ENCODE assay signal across 8 mouse cellular contexts in genomic region chr12:111712476-111712875, GRCm38 (mm10). TPM values are rescaled to one million over a fixed set of nuclear protein-coding genes. Genes with fewer than 3 reads are reported as not detected.
A peak's percentile ranks its signal among the peaks of the same experiment; 100 is the strongest.
DNase-seq lines count a peak whose midpoint lies in the region; ATAC-seq lines count a peak whose summit lies in the region.

No protein-coding gene starts in this region.

- peak overlapping the region; percentile 100 for H3K4me3 ChIP-seq in lung, embryonic 16.5 days (ENCODE audit: low read length)
- peak overlapping the region; percentile 99 for H3K4me3 ChIP-seq in hindbrain, embryonic 10.5 days
- peak overlapping the region; percentile 89 for H3K4me3 ChIP-seq in liver, embryonic 16.5 days (ENCODE audit: low read depth, low read length)

- H3K9me3 ChIP-seq in lung, embryonic 16.5 days (ENCODE audit: control insufficient read depth, low read length) = no peaks in the 10 kb centered on the region
- H3K9me3 ChIP-seq in hindbrain, embryonic 10.5 days = 0 out of 2 replicates have a peak, but pooled peaks cover 3% of the 10 kb centered on the region
- H3K9me3 ChIP-seq in liver, embryonic 16.5 days (replicated peaks; ENCODE audit: control insufficient read depth, low read length) = no peaks in the 10 kb centered on the region

- H3K36me3 ChIP-seq in lung, embryonic 16.5 days (ENCODE audit: control insufficient read depth, insufficient read depth, low read length) = peaks cover 26% of the 10 kb centered on the region
- H3K36me3 ChIP-seq in hindbrain, embryonic 10.5 days = peaks cover 61% of the 10 kb centered on the region
- H3K36me3 ChIP-seq in liver, embryonic 16.5 days (ENCODE audit: control insufficient read depth, insufficient read depth) = peaks cover 23% of the 10 kb centered on the region

- H3K27ac ChIP-seq in lung, embryonic 16.5 days (ENCODE audit: low read length) = peak overlapping the region; percentile 63
- H3K27ac ChIP-seq in hindbrain, embryonic 10.5 days = peak overlapping the region; percentile 96
- peak overlapping the region; percentile 60 for H3K27ac ChIP-seq in liver, embryonic 16.5 days (ENCODE audit: low read length)

- DNase-seq in lung, adult 18-20 months = no peak
- peak; percentile 37 for DNase-seq in c-Kit-positive CD71-positive TER-119-positive erythroid progenitor cells, embryonic 14.5 days (ENCODE audit: low spot score)
- peak; percentile 46 for DNase-seq in hindbrain, embryonic 10.5 days (ENCODE audit: low spot score)
- peak; percentile 63 for DNase-seq in testis, postnatal 10 days (ENCODE audit: low spot score)
- no peak for DNase-seq in ovary, postnatal 10 days (ENCODE audit: low spot score)
- DNase-seq in gastrocnemius, postnatal 4 days (ENCODE audit: low spot score in 2 of 2) = no peak

- ATAC-seq in lung, embryonic 16.5 days (ENCODE audit: low read depth) = peak; percentile 18
- peak; percentile 9; the same call in 1 of the 2 replicates for ATAC-seq in liver, embryonic 16.5 days (ENCODE audit: low read depth)

- H3K4me2 ChIP-seq in lung, embryonic 16.5 days (ENCODE audit: low read depth, low read length) = peak overlapping the region; percentile 88
- peak overlapping the region; percentile 85 for H3K4me2 ChIP-seq in liver, embryonic 16.5 days (ENCODE audit: low read depth, low read length)

- H3K27me3 ChIP-seq in lung, embryonic 16.5 days (ENCODE audit: control insufficient read depth, insufficient read depth, low read depth, low read length) = no peaks in the 10 kb centered on the region
- H3K27me3 ChIP-seq in hindbrain, embryonic 10.5 days (ENCODE audit: insufficient read depth, poor library complexity, severe bottlenecking) = no peaks in the 10 kb centered on the region
- no peaks in the 10 kb centered on the region for H3K27me3 ChIP-seq in liver, embryonic 16.5 days (ENCODE audit: control insufficient read depth, insufficient read depth, low read depth, low read length)

- peaks cover 17% of the 10 kb centered on the region for H3K4me1 ChIP-seq in lung, embryonic 16.5 days (replicated peaks; ENCODE audit: control insufficient read depth, insufficient read depth, low read length)
- H3K4me1 ChIP-seq in hindbrain, embryonic 10.5 days (replicated peaks) = peaks cover 27% of the 10 kb centered on the region
- H3K4me1 ChIP-seq in liver, embryonic 16.5 days (ENCODE audit: control insufficient read depth, low read depth, low read length) = peaks cover 11% of the 10 kb centered on the region

- under 1% methylated on average over 32 of the region's 33 CpGs for WGBS in lung, embryonic 16.5 days
- under 1% methylated on average over 33 of the region's 33 CpGs for WGBS in hindbrain, embryonic 10.5 days
- under 1% methylated on average over 33 of the region's 33 CpGs for WGBS in liver, embryonic 16.5 days (ENCODE audit: insufficient replicate concordance)

- H3K9ac ChIP-seq in lung, embryonic 16.5 days (ENCODE audit: low read length) = peak overlapping the region; percentile 99
- H3K9ac ChIP-seq in liver, embryonic 16.5 days (ENCODE audit: low read depth, low read length) = peak overlapping the region; percentile 86

RNA-seq across cellular contexts. Expression of gene Bag5, which starts 0.6 kb away (rescaled TPM):
- polyA plus RNA-seq in lung, embryonic 16.5 days (2015; fragmentation: Nextera tagmentation; extraction: Ambion mirVana) = 50.2 and 50.7 TPM in 2 replicates
- polyA plus RNA-seq in hindbrain, embryonic 10.5 days (2016; fragmentation: Nextera tagmentation; extraction: Ambion mirVana) = 53.5 and 53.6 TPM in 2 replicates
- polyA plus RNA-seq in liver, embryonic 16.5 days (2015; fragmentation: Nextera tagmentation; extraction: Ambion mirVana) = 14.1 and 14.4 TPM in 2 replicates
- 10 to 100 TPM; 27.5 to 32.1 TPM for total RNA-seq in gastrocnemius, postnatal 4 days (2021)

RNA-seq across cellular contexts. Expression of gene Apopt1, which starts 0.6 kb away (rescaled TPM):
- polyA plus RNA-seq in lung, embryonic 16.5 days (2015; fragmentation: Nextera tagmentation; extraction: Ambion mirVana) = 45.7 and 47.0 TPM in 2 replicates
- 55.3 and 59.2 TPM in 2 replicates for polyA plus RNA-seq in hindbrain, embryonic 10.5 days (2016; fragmentation: Nextera tagmentation; extraction: Ambion mirVana)
- polyA plus RNA-seq in liver, embryonic 16.5 days (2015; fragmentation: Nextera tagmentation; extraction: Ambion mirVana) = 17.5 TPM in 2 replicates
- 10 to 100 TPM; 36.1 to 40.1 TPM for total RNA-seq in gastrocnemius, postnatal 4 days (2021)

RNA-seq across cellular contexts. Expression of gene Trmt61a, which starts 34.6 kb away (rescaled TPM):
- polyA plus RNA-seq in lung, embryonic 16.5 days (2015; fragmentation: Nextera tagmentation; extraction: Ambion mirVana) = 7.0 and 7.2 TPM in 2 replicates
- 15.1 and 16.2 TPM in 2 replicates for polyA plus RNA-seq in hindbrain, embryonic 10.5 days (2016; fragmentation: Nextera tagmentation; extraction: Ambion mirVana)
- 3.7 and 4.6 TPM in 2 replicates for polyA plus RNA-seq in liver, embryonic 16.5 days (2015; fragmentation: Nextera tagmentation; extraction: Ambion mirVana)
- 1 to 10 TPM; 7.3 to 7.9 TPM for total RNA-seq in gastrocnemius, postnatal 4 days (2021)

RNA-seq across cellular contexts. Expression of gene Ckb, which starts 40.3 kb away (rescaled TPM):
- 210 and 218 TPM in 2 replicates for polyA plus RNA-seq in lung, embryonic 16.5 days (2015; fragmentation: Nextera tagmentation; extraction: Ambion mirVana)
- 2,059 and 2,773 TPM in 2 replicates for polyA plus RNA-seq in hindbrain, embryonic 10.5 days (2016; fragmentation: Nextera tagmentation; extraction: Ambion mirVana)
- polyA plus RNA-seq in liver, embryonic 16.5 days (2015; fragmentation: Nextera tagmentation; extraction: Ambion mirVana) = 39.2 and 44.8 TPM in 2 replicates
- total RNA-seq in gastrocnemius, postnatal 4 days (2021) = 10 to 100 TPM; 48.6 to 61.8 TPM

RNA-seq across cellular contexts. Expression of gene Klc1, which starts 46.2 kb away (rescaled TPM):
- polyA plus RNA-seq in lung, embryonic 16.5 days (2015; fragmentation: Nextera tagmentation; extraction: Ambion mirVana) = 82.4 and 86.9 TPM in 2 replicates
- polyA plus RNA-seq in hindbrain, embryonic 10.5 days (2016; fragmentation: Nextera tagmentation; extraction: Ambion mirVana) = 192 and 303 TPM in 2 replicates
- 14.5 and 14.6 TPM in 2 replicates for polyA plus RNA-seq in liver, embryonic 16.5 days (2015; fragmentation: Nextera tagmentation; extraction: Ambion mirVana)
- 100 to 1,000 TPM; 117 to 120 TPM for total RNA-seq in gastrocnemius, postnatal 4 days (2021)

Comparison
In these comparisons a context has a peak if more than half of its experiments do, and no peak if none do; other contexts are left out.
1. DNase-seq: peak in c-Kit-positive CD71-positive TER-119-positive erythroid progenitor cells, embryonic 14.5 days (single experiment), hindbrain, embryonic 10.5 days (single experiment) and testis, postnatal 10 days (single experiment); none in lung, adult 18-20 months (0 of 2), ovary, postnatal 10 days (single experiment) and gastrocnemius, postnatal 4 days (0 of 2).
2. Peak in every context shown above with its lines, with median percentiles within 50 percentile points of each other: H3K27ac ChIP-seq and H3K4me3 ChIP-seq.